Mouse (Mus musculus): ENCODE data around the gene Gm15155.
"Not testable (repeated sequence)": the region's sequence is repeated elsewhere in the genome, so short reads cannot be mapped to it uniquely, and the experiment has no call there.

- not testable (repeated sequence) for TF ChIP-seq CTCF (IDR thresholded peaks at IDR 0.05; ENCODE audit: control insufficient read depth, insufficient read depth, insufficient replicate concordance, low read depth, low read length); POLR2A (IDR thresholded peaks at IDR 0.05; ENCODE audit: control insufficient read depth, low read depth, low read length)
Measured at GRCm38 (mm10) chrX:155690440-155690839, 65.9 kb downstream of the Gm15155 start.
